Mouse (Mus musculus): Measurements from ENCODE around the gene Dcaf8.

DNA sequence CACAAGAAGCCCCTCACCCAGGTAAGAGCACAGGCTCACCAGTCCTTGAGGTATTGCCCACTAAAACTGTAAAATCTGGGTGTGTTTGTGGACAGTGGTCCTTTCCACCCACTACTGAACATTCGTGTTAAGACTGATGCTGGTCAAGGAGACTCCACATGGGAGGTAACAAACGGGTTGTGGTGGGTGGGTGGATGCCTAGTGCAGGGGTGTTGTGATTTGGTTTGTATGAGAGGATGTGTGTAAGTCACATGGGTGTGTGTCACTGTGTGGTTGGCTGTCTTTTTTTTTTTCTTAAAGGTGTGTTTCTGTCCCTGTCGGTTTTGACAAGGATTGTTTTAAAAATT lies 57.8 kb downstream of the Dcaf8 start:
- TF ChIP-seq CTCF (conservative IDR thresholded peaks at IDR 0.05; ENCODE audit: low read length) (no peak), POU5F1 (IDR thresholded peaks at IDR 0.05; ENCODE audit: borderline replicate concordance, low read length) (no peak), NANOG (IDR thresholded peaks at IDR 0.05; ENCODE audit: borderline replicate concordance, low read length) (no peak)

Measured in E14TG2a.4 (cell line).